In genomic region chr4:62756721-62757206, GRCm38 (mm10) we compare ENCODE assay signal across 12 mouse cellular contexts.
DNase-seq lines count a peak whose midpoint lies in the region; ATAC-seq and TF ChIP-seq lines count a peak whose summit lies in the region.
"Had no signal": no experiment of that assay in that cellular context is flagged by ENCODE, and none has a peak within 500 bp of the region (broad histone marks: within the 10 kb centered on the region; RNA-seq: fewer than 3 reads in every experiment).

No protein-coding gene starts in this region.

- H3K4me1 ChIP-seq in heart, embryonic 16.5 days (ENCODE audit: control insufficient read depth, insufficient read depth, low read length), result peaks cover 45% of the 10 kb centered on the region
- peaks cover 23% of the 10 kb centered on the region for H3K4me1 ChIP-seq in embryonic fibroblast, embryonic 13.5 days (ENCODE audit: control insufficient read depth, insufficient read depth, low read length)

- 11% methylated on average over 10 of the region's 10 CpGs for whole genome bisulfite sequencing in heart, embryonic 16.5 days

- no peak for DNase-seq in heart, adult 8-10 months (ENCODE audit: low spot score)
- DNase-seq in CD4-positive, CD25-positive, alpha-beta regulatory T cell, adult 2 months (ENCODE audit: low read depth, low spot score), result peak; percentile 78
- DNase-seq in natural killer cell, adult 2 months (ENCODE audit: low spot score in 2 of 2), result peak; percentile 33 to 37
- no peak for DNase-seq in urinary bladder, postnatal 10 days (ENCODE audit: low spot score)
- DNase-seq in cerebellum, postnatal 10 days, result no peak
- DNase-seq in ovary, adult 18-20 months (ENCODE audit: low spot score), result no peak
- DNase-seq: adrenal gland, postnatal 10 days; cerebellum, adult 8-10 months; forebrain, postnatal 0 days; kidney, adult 2 months had no signal

- no peaks in the 10 kb centered on the region for H3K9me3 ChIP-seq in heart, embryonic 16.5 days (replicated peaks; ENCODE audit: control insufficient read depth, low read length)

- peak overlapping the region; percentile 58 for H3K27ac ChIP-seq in heart, embryonic 16.5 days (ENCODE audit: low read length)
- peak overlapping the region; percentile 24; the same call in 1 of the 2 replicates for H3K27ac ChIP-seq in embryonic fibroblast, embryonic 13.5 days (ENCODE audit: insufficient read depth, low read length)

- no peak for TF ChIP-seq CTCF in embryonic fibroblast, embryonic 13.5 days (IDR thresholded peaks at IDR 0.05; ENCODE audit: borderline replicate concordance, insufficient read depth, low read length)

- no peak overlapping the region for H3K4me2 ChIP-seq in heart, embryonic 16.5 days (ENCODE audit: low read depth, low read length)

- 0 out of 2 replicates have a peak, but pooled peaks cover 4% of the 10 kb centered on the region for H3K27me3 ChIP-seq in heart, embryonic 16.5 days (ENCODE audit: control insufficient read depth, insufficient read depth, low read length)

- TF ChIP-seq POLR2A in embryonic fibroblast, embryonic 13.5 days (IDR thresholded peaks at IDR 0.05; ENCODE audit: low read depth, low read length), result no peak

- no peak for ATAC-seq in heart, embryonic 16.5 days (replicated peaks; ENCODE audit: extremely low read depth, insufficient read depth, low FRiP score)
- ATAC-seq: forebrain, postnatal 0 days had no signal

- peak overlapping the region; percentile 50; the same call in 1 of the 2 replicates for H3K9ac ChIP-seq in heart, embryonic 16.5 days (ENCODE audit: low read length)
- H3K9ac ChIP-seq: forebrain, postnatal 0 days had no signal

- H3K4me3 ChIP-seq in heart, embryonic 16.5 days (ENCODE audit: low read length), result no peak overlapping the region
- H3K4me3 ChIP-seq in embryonic fibroblast, embryonic 13.5 days (ENCODE audit: insufficient read depth, low read length), result no peak overlapping the region

- no peaks in the 10 kb centered on the region for H3K36me3 ChIP-seq in heart, embryonic 16.5 days (ENCODE audit: control insufficient read depth, insufficient read depth)

Comparison
In these comparisons a context has a peak if more than half of its experiments do, and no peak if none do; other contexts are left out.
1. DNase-seq: peak in CD4-positive, CD25-positive, alpha-beta regulatory T cell, adult 2 months (single experiment) and natural killer cell, adult 2 months (2 of 2); none in heart, adult 8-10 months (single experiment), urinary bladder, postnatal 10 days (single experiment), cerebellum, postnatal 10 days (0 of 2) and ovary, adult 18-20 months (single experiment).